Mouse (Mus musculus) frontal cortex, adult (tissue): ENCODE measurements around the gene Tprgl.

Experiments used
- ATAC-seq: cut with Nextera tagmentation; 2 replicates; pipeline ENCODE4 v1.9.2; 2017; ENCODE audit warnings: mild to moderate bottlenecking, moderate library complexity, mixed read lengths; ENCODE audit not compliant: low TSS enrichment

Gene Tprgl

GRCm38 (mm10) chr4:154159961-154160537, 417 bp downstream of the Tprgl start:
- 0 out of 2 replicates have a peak, but pooled peaks have one; percentile 6 for ATAC-seq

- ATAC-seq = peak; percentile 7; the same call in 1 of the 2 replicates
Observed at GRCm38 (mm10) chr4:154159002-154159401, 1.5 kb downstream of the Tprgl start.

- peak; percentile 11; the same call in 1 of the 2 replicates for ATAC-seq
Observed at GRCm38 (mm10) chr4:154157970-154158662, 2.4 kb downstream of the Tprgl start.

- ATAC-seq = no peak
Observed at GRCm38 (mm10) chr4:154156050-154156449, 4.4 kb downstream of the Tprgl start.

GRCm38 (mm10) chr4:154154104-154154503, 6.4 kb downstream of the Tprgl start:
- no peak for ATAC-seq

GRCm38 (mm10) chr4:154146342-154146741, 14.1 kb downstream of the Tprgl start:
- ATAC-seq = no peak

- no peak for ATAC-seq
Observed at GRCm38 (mm10) chr4:154144712-154145111, 15.8 kb downstream of the Tprgl start.

GRCm38 (mm10) chr4:154142211-154143040, 18.0 kb downstream of the Tprgl start, which contains the start of gene Wrap73:
Gene Wrap73, plus strand, starts transcription at chr4:154142372.
- ATAC-seq = peak; percentile 96

- ATAC-seq = no peak
Observed at GRCm38 (mm10) chr4:154141009-154141867, 19.2 kb downstream of the Tprgl start.

GRCm38 (mm10) chr4:154140213-154141008, 20.1 kb downstream of the Tprgl start:
- no peak for ATAC-seq

- ATAC-seq = no peak
Observed at GRCm38 (mm10) chr4:154140182-154140212, 20.5 kb downstream of the Tprgl start, which contains the start of gene Trp73. Gene Trp73, minus strand, starts transcription at chr4:154140208.

GRCm38 (mm10) chr4:154139671-154140181, 20.7 kb downstream of the Tprgl start:
- ATAC-seq = no peak

- ATAC-seq = no peak
Observed at GRCm38 (mm10) chr4:154137139-154137538, 23.3 kb downstream of the Tprgl start.

- no peak for ATAC-seq
Observed at GRCm38 (mm10) chr4:154134803-154135202, 25.7 kb downstream of the Tprgl start.

- ATAC-seq = no peak
Observed at GRCm38 (mm10) chr4:154131894-154132293, 28.6 kb downstream of the Tprgl start.

GRCm38 (mm10) chr4:154129950-154130349, 30.5 kb downstream of the Tprgl start:
- no peak for ATAC-seq

- ATAC-seq = no peak
Observed at GRCm38 (mm10) chr4:154127273-154127672, 33.2 kb downstream of the Tprgl start.

- no peak for ATAC-seq
Observed at GRCm38 (mm10) chr4:154125202-154125601, 35.3 kb downstream of the Tprgl start.

- no peak for ATAC-seq
Observed at GRCm38 (mm10) chr4:154123553-154123952, 36.9 kb downstream of the Tprgl start.

- no peak for ATAC-seq
Observed at GRCm38 (mm10) chr4:154122374-154122773, 38.1 kb downstream of the Tprgl start.

- no peak for ATAC-seq
Observed at GRCm38 (mm10) chr4:154121800-154122199, 38.7 kb downstream of the Tprgl start.
